Mouse (Mus musculus) left cerebral cortex, postnatal 14 days (tissue): ENCODE data around the gene Bscl2. TPM values are rescaled to one million over a fixed set of nuclear protein-coding genes. Genes with fewer than 3 reads are reported as not detected.
"Not testable (repeated sequence)": the region's sequence is repeated elsewhere in the genome, so short reads cannot be mapped to it uniquely, and the experiment has no call there.

ENCODE experiments used
- DNase-seq, 2 experiments: peaks; one replicate each; pipeline ENCODE4 v3.0.0; 2021 to 2022; ENCODE audit warnings: low spot score in 2 of 2, mixed read lengths in 1 of 2
- intact Hi-C: fragments of 180-260 bp; cut with DNase I; formaldehyde crosslinking; loops from one replicate; pipeline ENCODE4 v1.15.1; 2025
- total RNA-seq, 2 experiments: library from RNA; stranded (reverse); gene quantifications; 2 replicates each; pipeline ENCODE4 v1.2.3; 2021

Bscl2 gene
- total RNA-seq, 2 experiments from 2014 or later = 111 to 117 TPM

DNA sequence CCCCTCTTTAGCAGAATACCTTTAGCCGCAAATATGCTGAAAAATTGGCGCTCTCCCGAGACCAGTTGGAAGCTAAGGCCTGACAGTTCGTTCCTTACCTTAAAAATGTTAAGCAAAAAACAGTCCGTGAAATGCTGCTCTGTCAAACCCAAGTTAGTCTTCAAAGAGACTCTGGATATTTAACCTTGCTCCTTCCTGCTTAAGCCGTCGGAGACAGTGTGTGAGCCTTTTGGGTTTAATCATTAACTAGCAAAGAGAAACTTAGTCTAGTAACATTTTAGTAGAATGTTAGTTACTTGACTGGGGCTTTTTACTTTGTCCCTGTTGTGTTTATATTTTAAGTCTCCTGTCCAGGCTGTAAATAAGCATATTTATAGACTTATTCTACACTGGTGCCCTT is 16.1 kb upstream of the Bscl2 start:
- DNase-seq = no peak
- intact Hi-C loops = loop anchor here (5.0 kb wide), 1 partner anchor 74 kb away; no protein-coding TSS in a partner anchor

DNA sequence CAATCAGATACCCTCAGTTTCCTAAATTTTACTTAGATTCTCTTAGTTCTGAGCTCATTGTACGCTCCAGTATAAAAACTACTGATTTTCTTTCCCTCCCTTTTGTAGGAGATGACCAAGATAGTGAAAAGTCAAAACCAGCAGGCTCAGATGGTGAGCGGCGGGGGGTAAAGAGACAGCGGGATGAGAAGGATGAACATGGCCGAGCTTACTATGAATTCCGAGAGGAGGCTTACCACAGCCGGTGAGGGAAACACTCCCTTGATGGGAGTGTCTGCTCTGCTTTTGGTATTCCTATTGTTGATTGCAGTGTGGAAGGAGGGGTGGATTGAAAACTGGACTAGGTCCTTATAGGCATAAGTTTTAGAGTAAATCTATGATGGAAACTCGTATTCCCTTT is 14.6 kb upstream of the Bscl2 start:
- intact Hi-C loops = loop anchor here (5.0 kb wide), 1 partner anchor 75 kb away; no protein-coding TSS in a partner anchor
- no peak for DNase-seq

DNA sequence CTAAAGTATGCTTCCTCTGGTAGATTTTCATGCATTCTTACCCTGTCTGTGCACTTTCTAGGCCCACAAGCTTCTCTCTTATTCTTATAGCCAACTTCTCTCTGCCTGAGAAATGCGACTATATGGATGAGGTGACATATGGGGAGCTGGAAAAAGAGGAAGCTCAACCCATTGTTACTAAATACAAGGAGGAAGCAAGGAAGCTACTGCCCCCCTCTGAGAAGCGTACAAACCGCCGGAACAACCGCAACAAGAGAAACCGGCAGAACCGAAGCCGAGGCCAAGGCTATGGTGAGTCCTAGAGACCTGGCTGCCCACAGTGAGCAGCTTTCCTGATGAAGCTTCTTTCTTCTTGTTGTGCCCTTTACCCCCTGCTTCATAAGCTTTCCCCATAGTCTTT is 7.6 kb upstream of the Bscl2 start, which contains the start of gene AC129217.1:
AC129217.1 (plus strand) TSS at position 114 of the 400 bp plus-strand sequence.
- intact Hi-C loops = no loop called here
- no peak for DNase-seq

DNA sequence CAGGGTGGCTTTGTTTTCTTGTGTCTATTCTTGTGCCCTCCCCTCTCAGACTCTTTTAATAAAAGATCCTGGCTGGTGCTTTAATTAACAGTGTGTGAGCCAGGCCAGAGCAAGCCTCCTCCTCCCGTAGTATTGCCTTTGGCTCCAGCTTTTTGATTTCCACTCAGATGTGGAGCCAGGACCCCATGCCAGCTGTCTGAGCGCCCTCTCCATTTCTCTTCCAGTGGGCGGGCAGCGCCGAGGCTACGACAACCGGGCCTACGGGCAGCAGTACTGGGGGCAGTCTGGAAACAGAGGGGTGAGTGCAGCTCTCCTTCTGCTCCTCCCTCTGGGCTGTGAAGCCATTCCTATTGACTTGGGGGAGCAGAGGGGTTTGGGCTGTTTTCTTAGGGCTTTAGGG is 6.6 kb upstream of the Bscl2 start:
- intact Hi-C loops = no loop called here
- no peak for DNase-seq

DNA sequence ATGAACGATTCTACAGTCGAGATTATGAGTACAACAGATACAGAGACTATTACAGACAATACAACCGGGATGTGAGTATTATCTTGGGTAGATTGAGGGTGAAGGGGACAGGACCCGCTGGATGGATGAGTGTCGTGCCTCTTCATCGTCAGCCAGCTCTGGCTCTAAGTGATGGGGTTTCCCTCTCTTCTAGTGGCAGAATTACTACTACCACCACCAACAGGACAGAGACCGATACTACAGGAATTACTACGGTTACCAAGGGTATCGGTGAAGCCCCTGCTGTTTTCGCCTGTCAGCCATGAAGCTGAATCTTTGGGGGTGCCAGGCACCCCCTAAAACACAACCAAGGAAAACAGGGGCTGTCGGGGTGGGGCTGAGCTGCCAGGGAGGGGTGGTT is 6.0 kb upstream of the Bscl2 start:
- intact Hi-C loops = no loop called here
- no peak for DNase-seq

DNA sequence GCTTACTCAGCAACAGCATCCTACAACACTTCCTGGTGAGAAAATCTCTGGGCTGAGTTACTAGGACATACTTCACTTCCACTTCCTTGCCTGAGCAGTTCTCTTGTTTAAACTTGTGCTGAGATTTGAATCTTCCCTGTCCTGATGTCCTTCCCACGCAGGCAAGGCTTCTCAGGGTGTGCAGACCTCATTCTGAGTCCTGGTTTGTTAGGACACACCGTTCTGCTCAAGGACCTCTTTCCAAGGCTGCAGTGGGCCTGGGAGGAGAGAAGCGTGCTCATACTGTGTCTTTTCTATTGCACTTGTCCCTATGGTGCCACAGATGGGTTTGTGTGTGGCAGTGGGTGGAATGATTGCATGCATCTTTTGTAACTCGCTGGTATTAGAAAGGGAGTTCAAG is 4.3 kb upstream of the Bscl2 start:
- intact Hi-C loops = no loop called here
- no peak for DNase-seq

DNA sequence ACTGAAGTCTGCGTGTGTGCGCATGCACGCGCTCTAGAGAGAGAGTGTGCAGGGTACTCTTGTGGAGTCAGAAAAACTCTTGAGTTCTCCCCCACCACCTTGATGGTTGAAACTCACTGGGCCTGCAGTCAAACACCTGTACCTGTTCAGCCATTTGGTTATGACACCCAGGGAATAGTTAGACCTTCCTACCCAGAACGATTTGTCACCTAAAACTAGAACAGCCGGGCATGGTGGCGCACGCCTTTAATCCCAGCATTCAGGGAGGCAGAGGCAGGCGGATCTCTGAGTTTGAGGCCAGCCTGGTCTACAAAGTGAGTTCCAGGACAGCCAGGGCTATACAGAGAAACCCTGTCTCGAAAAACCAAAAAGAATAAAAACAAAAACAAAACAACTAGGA is 940 bp upstream of the Bscl2 start:
- intact Hi-C loops = not testable (repeated sequence)

DNA sequence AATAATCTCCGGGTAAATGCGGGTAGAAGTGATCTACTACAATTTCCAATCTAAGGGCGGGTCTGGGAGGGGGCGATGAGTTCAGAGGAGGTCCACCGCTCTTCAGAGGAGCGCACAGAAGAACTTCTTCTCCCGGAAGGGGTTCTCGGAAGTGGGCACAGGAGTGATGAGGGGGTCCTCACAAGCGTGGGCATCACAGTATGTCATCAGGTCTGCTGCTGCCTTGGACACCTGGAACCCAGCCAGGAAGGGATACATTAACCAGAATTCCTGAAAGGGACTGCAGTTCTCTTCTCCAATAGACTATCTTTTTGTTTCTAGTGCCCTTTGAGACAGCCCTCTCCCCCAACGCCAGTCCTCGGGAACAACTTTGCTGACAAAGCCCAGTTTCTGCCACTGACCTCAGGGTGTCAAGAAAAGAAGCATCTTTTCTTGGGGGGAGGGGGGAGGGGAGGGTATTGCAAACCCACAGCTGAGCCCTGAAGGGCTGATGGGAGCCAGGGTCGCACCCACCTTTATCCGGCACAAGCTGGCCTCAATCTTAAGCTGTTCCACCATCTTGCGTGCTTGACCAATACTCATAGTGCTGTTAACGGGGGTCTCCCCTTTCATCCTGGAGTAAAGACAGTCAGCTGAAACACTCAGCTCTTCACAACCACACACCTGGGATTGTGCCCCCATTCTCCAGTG is 919 bp downstream of the Bscl2 start:
- intact Hi-C loops = no loop called here
- DNase-seq = peak in 1 of 2 experiments; percentile 72

More for the DNA sequence above, 940 bp upstream of the Bscl2 start:
- DNase-seq = not testable (repeated sequence)

DNA sequence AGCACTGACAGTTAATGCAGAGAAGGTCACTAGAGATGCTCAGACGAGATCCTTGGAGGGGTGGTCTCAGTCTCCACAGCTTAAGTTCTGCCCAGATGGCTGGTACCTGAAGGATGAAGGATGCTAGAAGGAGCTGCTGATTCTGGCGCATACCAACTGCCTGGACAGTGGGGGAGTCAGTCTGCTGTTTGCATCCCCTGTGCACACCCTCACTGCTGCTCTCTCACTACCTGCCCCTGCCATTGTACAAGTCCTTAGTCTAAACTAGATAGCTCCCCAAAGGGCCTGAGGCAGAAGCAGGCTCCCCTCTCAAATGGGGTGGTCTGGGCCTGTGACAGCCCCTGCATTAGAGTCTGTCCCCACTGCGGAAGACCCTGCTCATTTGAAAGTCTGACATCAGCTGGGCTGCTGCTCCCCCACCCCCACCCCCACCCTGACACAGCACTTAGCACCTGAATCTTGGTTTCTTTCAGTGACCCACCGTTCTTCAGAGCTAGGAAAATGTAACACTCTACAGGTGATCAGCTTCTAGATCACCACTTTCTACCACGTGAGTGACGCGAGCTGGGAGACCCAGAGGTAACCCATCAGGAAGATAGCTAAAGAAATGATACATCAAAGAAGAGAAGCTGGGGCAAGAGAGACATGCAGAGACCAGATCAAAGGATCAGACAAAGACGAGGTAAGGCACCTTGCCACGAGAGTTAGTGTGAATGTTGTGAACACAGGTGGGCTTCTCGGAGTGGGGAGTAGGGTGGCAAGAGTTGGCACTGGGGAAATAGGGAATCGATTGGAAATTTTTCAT is 2.0 kb downstream of the Bscl2 start, which contains the start of gene Gng3:
Gng3 (minus strand) TSS at position 92 of the 805 bp plus-strand sequence.
- peak; percentile 86 to 91 for DNase-seq
- intact Hi-C loops = no loop called here

DNA sequence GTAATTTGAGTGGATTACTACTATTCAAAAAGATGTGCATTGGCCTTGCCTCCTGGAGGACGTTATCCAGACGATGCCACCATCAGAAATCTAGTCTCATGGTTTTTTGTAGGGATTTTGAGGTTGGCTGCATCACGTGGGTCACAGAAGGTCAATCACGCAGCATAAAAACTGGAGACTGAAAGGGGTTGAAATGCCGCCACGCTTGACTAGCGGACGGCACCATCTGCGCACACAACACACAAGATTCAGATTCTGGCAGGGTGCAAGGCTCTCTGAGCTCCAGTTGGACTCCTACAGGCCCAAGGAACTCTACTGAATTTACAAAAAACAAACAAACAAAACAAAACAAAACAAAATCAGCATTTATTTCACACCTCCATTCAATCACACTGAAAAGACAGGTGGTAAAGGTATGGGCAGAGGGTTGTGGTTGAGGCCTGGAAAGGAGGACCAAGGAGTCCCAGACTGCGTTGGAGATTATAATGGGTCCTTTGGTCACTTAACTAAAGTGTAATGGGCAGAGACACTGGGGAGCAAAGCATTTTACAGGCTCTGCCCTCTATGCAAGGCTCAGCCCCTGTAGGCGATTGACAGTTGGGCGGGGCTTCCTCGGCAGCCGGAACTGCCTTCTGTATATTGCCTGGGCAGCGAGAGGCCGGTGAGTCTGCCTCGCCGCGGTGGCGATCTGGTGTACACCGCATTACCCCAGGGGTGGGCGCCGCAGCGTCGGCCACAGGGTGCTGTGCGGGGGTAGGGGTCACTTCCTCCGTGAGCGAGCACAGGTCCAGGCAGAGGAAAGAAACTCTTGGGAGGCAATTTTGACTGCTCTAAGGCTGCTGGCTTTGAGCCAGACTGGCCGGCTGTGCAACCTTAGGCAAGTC is 2.9 kb downstream of the Bscl2 start:
- intact Hi-C loops = loop anchor here (5.0 to 10.0 kb wide), 2 partner anchors 115 to 242 kb away; partner anchors contain the start of gene Tut1
- peak in 1 of 2 experiments; percentile 70 for DNase-seq

DNA sequence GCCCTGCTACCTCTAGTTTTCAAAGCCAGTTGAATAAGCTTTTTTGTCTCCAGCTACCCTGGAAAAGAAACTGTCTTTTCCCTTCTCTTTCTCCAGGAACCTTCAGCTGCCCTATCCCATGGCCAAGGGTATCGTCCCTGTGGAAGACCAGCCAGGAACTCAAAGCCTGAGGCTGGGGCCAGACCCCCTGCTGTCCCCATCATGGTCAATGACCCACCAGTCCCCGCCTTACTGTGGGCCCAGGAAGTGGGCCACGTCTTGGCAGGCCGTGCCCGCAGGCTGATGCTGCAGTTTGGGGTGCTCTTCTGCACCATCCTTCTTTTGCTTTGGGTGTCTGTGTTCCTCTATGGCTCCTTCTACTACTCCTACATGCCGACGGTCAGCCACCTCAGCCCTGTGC is 3.7 kb downstream of the Bscl2 start:
- intact Hi-C loops = loop anchor here (5.0 to 10.0 kb wide), 2 partner anchors 114 to 241 kb away; partner anchors contain the start of gene Tut1

DNA sequence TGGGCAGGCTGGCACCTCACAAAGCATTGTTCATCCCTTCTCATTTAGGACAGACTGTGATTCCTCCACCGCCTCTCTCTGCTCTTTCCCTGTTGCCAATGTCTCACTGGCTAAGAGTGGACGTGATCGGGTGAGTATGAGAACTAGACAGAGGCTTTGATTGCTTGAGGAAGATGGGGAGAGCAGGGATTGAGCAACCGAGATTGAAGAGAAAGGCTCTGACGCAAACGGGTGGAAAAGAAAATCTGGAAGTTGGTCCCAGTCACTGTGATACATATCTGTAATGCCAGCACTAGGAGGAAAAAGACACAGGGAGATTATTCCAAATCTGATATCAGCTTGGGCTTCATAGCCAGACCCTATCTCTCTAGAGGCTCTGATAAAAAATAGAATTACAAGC is 5.7 kb downstream of the Bscl2 start:
- intact Hi-C loops = loop anchor here (5.0 to 10.0 kb wide), 2 partner anchors 112 to 239 kb away; partner anchors contain the start of gene Tut1
- DNase-seq = no peak

More for the DNA sequence above, 3.7 kb downstream of the Bscl2 start:
- DNase-seq = no peak

DNA sequence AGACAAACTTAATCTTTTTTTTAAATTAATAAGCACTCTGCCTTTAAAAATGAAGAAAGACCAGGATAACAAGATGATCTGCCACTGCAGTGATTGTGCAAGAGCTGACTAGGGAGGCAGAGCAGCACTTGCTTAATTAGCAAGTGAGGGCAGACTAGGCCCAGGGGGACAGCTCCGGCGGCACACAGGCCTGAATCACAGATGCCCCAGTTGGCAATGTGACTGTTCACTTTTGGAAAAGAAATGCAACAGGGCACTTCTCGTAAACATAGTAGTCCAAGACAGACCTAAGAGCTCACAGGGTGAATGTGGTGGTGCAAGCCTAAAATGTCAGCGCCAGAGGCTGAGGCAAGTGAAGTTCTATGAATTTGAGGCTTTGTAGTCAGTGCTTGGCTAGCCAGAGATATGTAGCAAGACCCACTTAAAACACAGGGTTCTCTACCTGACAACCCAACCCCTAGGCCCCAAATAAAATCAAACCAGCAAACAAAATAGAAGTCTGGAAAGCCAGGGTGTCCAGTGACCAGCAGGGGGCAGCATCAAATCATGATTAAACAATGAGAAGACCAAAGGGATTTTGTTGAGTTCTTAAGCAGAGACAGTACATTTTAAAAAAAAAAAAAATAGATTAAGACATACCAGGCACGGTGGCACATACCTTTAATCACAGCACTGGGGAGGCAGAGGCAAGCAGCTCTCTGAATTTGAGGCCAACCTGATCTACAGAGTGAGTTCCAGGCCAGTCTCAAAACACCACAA is 7.3 kb downstream of the Bscl2 start:
- intact Hi-C loops = loop anchor here (5.0 to 10.0 kb wide), 2 partner anchors 110 to 238 kb away; partner anchors contain the start of gene Tut1

DNA sequence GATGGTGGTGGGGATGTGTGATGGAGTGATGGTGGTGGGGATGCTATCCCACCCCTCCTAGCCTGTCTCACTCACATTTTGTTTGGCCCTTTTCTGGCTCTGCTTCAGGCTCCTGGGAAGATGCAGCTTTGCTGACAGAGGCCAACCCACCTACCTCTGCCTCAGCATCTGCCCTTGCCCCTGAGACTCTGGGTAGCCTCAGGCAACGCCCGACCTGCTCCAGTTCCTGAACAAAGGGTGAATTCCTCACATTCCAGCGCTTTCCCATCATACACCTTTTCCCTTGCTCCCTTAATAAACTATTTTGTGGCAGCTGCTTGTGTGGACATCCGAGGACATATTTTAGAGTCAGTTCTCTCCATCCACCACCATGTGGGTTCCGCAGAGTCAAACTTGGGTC is 11.1 kb downstream of the Bscl2 start:
- no peak for DNase-seq
- intact Hi-C loops = loop anchor here (10.0 kb wide), 1 partner anchor 106 kb away; the partner anchor contains the start of gene Tut1

More for the DNA sequence above, 7.3 kb downstream of the Bscl2 start:
- peak; percentile 86 to 87 for DNase-seq

DNA sequence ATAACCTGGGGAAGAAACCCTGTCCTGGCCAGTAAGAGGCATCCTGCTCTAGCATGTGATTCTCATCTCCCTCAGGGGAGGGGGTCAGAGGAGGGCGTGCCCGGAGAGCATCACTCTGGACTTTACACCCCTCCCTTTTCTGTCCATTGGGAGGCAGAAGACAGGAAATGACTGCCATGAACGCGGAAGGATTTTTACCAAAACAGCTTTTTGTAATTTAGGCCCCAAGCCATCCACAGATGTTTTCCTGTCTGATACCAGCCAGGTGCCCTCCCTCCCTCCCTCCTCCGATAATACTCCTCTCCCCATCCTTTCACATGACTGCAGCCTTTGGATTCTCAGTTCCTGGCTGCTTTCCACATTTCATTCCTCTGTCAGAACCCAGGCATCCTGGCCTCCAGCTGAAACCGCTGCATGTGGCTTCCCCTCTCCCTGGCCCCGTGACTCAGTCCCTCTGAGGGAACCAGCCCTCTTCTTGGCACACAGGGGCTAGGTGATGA is 13.2 kb downstream of the Bscl2 start, which contains the start of gene Lrrn4cl:
Lrrn4cl (plus strand) TSS at position 367 of the 500 bp plus-strand sequence.
- intact Hi-C loops = loop anchor here (5.0 to 10.0 kb wide), 2 partner anchors 37 to 264 kb away; partner anchors contain the start of genes 1810009A15Rik and Gm49416
- no peak for DNase-seq

DNA sequence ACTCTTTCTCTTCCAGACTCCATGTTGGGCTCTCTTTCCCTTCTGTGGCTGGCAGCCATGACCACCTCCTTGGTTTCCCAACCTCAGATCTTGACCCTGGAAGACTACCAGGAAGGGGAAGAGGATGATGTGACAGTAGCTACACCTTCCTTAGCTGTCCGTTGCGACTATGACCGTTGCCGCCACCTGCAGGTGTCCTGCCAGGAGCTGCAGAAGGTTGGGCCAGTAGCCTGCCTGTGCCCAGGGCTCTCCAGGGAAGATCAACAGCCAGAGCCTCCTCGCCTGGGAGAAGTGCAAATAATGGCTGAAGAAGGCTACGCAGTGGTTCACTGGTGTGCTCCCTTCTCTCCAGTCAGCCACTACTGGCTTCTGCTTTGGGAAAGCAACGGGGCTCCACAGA is 14.4 kb downstream of the Bscl2 start:
- no peak for DNase-seq
- intact Hi-C loops = loop anchor here (5.0 to 10.0 kb wide), 2 partner anchors 36 to 263 kb away; partner anchors contain the start of genes 1810009A15Rik and Gm49416

DNA sequence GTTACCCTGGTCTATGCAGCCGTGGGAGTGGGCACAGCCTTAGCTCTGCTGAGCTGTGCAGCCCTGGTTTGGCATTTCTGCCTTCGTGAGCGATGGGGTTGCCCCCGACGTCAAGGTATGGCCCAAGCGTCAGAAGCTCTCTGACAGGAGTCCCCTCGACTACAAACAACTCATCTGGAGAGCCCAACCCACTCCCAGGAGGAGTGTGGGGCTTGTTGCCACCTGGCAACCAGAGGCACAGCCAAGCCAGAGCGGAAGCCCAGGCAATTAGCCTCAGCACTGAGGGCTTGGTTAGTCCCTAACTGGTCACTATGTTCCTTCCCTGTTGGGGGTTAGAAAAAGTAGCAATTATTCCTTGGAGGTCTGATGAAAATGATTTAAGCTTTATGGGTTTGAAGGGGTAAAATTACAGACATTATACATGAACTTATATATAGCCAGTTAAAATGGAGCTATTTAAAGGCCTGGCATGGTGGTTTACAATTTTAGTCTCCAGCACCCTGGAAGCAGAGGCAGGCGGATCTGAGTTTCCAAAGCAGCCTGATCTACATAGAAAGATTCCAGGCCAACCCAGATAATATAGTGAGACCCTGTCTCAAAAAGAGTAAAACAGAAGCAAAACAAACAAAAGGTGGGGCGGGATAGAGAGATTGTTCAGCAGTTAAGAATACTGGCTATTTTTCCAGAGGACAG is 15.1 kb downstream of the Bscl2 start:
- DNase-seq = no peak
- intact Hi-C loops = loop anchor here (5.0 to 10.0 kb wide), 2 partner anchors 35 to 262 kb away; partner anchors contain the start of genes 1810009A15Rik and Gm49416
